Mouse (Mus musculus): Measurements from ENCODE around the gene Ppp5c.

DNA sequence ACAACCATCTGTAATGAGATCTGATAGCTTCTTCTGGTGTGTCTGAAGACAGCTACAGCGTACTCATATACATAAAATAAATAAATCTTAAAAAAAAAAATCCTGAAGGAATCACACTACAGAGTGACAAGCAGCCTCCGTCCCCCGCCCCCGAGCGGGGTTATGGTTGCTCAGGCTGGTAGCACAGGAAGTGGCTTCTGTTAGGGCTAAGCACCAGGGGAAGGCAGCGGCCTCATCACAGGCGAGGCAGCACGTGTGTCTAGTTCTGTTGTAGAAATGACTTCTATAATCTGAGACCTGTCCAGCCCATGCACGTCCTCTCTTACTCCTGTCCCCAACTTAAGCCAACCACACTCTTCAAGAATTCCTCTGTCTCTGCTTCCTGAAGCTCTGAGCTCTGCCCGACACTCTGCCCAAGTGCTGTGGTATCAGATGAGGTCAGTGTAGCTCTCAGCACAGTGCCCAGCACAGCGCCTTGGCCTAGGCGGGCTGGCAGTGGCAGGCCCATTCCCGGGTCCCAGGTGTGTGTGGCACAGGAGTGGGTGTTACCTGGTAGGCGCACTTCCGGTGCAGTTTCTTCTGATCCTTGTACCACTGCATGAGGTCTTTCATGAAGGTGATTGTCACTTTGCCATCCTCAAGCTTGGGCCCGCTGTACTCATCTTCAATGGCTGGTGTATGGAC, 18.3 kb downstream of the Ppp5c start:
- TF ChIP-seq CTCF (conservative IDR thresholded peaks at IDR 0.05; ENCODE audit: low read length) = no peak
- TF ChIP-seq POU5F1 (IDR thresholded peaks at IDR 0.05; ENCODE audit: borderline replicate concordance, low read length) = no peak
- TF ChIP-seq NANOG (IDR thresholded peaks at IDR 0.05; ENCODE audit: borderline replicate concordance, low read length) = no peak
